ENCODE assay signal across 16 mouse cellular contexts in genomic region chr14:99812741-99813485, GRCm38 (mm10).
"Had no signal": no experiment of that assay in that cellular context is flagged by ENCODE, and none has a peak within 500 bp of the region (broad histone marks: within the 10 kb centered on the region; RNA-seq: fewer than 3 reads in every experiment).

No protein-coding gene starts in this region.

- H3K27ac ChIP-seq: lung, embryonic 15.5 days; macrophage; midbrain, embryonic 13.5 days; midbrain, embryonic 15.5 days; neural tube, embryonic 12.5 days had no signal

- H3K9ac ChIP-seq: lung, embryonic 15.5 days; midbrain, embryonic 13.5 days; midbrain, embryonic 15.5 days; neural tube, embryonic 12.5 days had no signal

- H3K4me3 ChIP-seq: lung, embryonic 15.5 days; megakaryocyte, embryonic 14.5 days; midbrain, embryonic 13.5 days; midbrain, embryonic 15.5 days; neural tube, embryonic 12.5 days had no signal

- H3K9me3 ChIP-seq: lung, embryonic 15.5 days; megakaryocyte, embryonic 14.5 days; midbrain, embryonic 13.5 days; midbrain, embryonic 15.5 days; neural tube, embryonic 12.5 days had no signal

- H3K27me3 ChIP-seq: lung, embryonic 15.5 days; megakaryocyte, embryonic 14.5 days; midbrain, embryonic 13.5 days; midbrain, embryonic 15.5 days; neural tube, embryonic 12.5 days had no signal

- ATAC-seq: lung, postnatal 0 days; midbrain, embryonic 13.5 days; midbrain, embryonic 15.5 days had no signal

- H3K36me3 ChIP-seq: lung, embryonic 15.5 days; midbrain, embryonic 13.5 days; midbrain, embryonic 15.5 days; neural tube, embryonic 12.5 days had no signal

- H3K4me2 ChIP-seq: lung, embryonic 15.5 days; midbrain, embryonic 11.5 days; midbrain, embryonic 13.5 days; midbrain, embryonic 15.5 days; neural tube, embryonic 12.5 days had no signal

- H3K4me1 ChIP-seq: lung, embryonic 15.5 days; megakaryocyte, embryonic 14.5 days; midbrain, embryonic 13.5 days; midbrain, embryonic 15.5 days; neural tube, embryonic 12.5 days had no signal

- DNase-seq: lung, adult 2 months; lung, postnatal 14 days; lung, postnatal 36 days; right cerebral cortex, postnatal 14 days; spleen, adult 18-20 months; thymus, adult 18-20 months; thymus, postnatal 14 days; thymus, postnatal 36 days had no signal
